Mouse (Mus musculus) yolk sac, embryonic 10.5 days (tissue): ENCODE measurements around the gene Tmem196.
A peak's percentile ranks its signal among the peaks of the same experiment; 100 is the strongest.
"Not testable (repeated sequence)": the region's sequence is repeated elsewhere in the genome, so short reads cannot be mapped to it uniquely, and the experiment has no call there.

Source experiments
- DNase-seq: peaks from one replicate; pipeline ENCODE4 v3.0.0-alpha.2; 2017; ENCODE audit warnings: low spot score

Tmem196 gene

GRCm38 (mm10) chr12:119945589-119946310, at the start of gene Tmem196:
Gene Tmem196, plus strand, starts transcription at chr12:119945822.
- DNase-seq = peak; percentile 4

GRCm38 (mm10) chr12:119946311-119946692, 680 bp downstream of the Tmem196 start:
- DNase-seq = peak; percentile 2

- DNase-seq = no peak
Observed at GRCm38 (mm10) chr12:119957041-119957440, 11.4 kb downstream of the Tmem196 start.

- DNase-seq = no peak
Observed at GRCm38 (mm10) chr12:119960730-119961129, 15.1 kb downstream of the Tmem196 start.

- DNase-seq = no peak
Observed at GRCm38 (mm10) chr12:119965373-119965772, 19.8 kb downstream of the Tmem196 start.

GRCm38 (mm10) chr12:119970068-119970467, 24.4 kb downstream of the Tmem196 start:
- DNase-seq = no peak

- no peak for DNase-seq
Observed at GRCm38 (mm10) chr12:119981731-119982130, 36.1 kb downstream of the Tmem196 start.

GRCm38 (mm10) chr12:119998267-119998666, 52.6 kb downstream of the Tmem196 start:
- DNase-seq = no peak

- no peak for DNase-seq
Observed at GRCm38 (mm10) chr12:120004280-120004679, 58.7 kb downstream of the Tmem196 start.

GRCm38 (mm10) chr12:120014768-120015167, 69.1 kb downstream of the Tmem196 start:
- DNase-seq = no peak

- no peak for DNase-seq
Observed at GRCm38 (mm10) chr12:120015201-120015600, 69.6 kb downstream of the Tmem196 start.

- DNase-seq = not testable (repeated sequence)
Observed at GRCm38 (mm10) chr12:120028089-120028959, 82.7 kb downstream of the Tmem196 start.
